Mouse (Mus musculus): Measurements from ENCODE around the gene Wrap53. TPM values are rescaled to one million over a fixed set of nuclear protein-coding genes. Genes with fewer than 3 reads are reported as not detected.

Gene Wrap53
- polyA plus RNA-seq, 1 experiment: 15.0 TPM

GRCm38 (mm10) chr11:69580572-69581146, 604 bp upstream of the Wrap53 start:
- WGBS: under 1% methylated on average over 25 of the region's 25 CpGs
- TF ChIP-seq POLR2A (IDR thresholded peaks at IDR 0.05; ENCODE audit: borderline replicate concordance, extremely low read depth, low read depth, low read length) (no peak), CTCF (IDR thresholded peaks at IDR 0.05; ENCODE audit: insufficient read depth, low read length) (no peak)
- peaks cover 10% of the 10 kb centered on the region for H3K4me1 ChIP-seq (ENCODE audit: control insufficient read depth, insufficient read depth, low read length)
- no peak for DNase-seq
- peak overlapping the region; percentile 91 for H3K4me3 ChIP-seq (replicated peaks; ENCODE audit: extremely low read depth, low read depth, low read length)

GRCm38 (mm10) chr11:69579128-69580017, 682 bp downstream of the Wrap53 start:
- TF ChIP-seq CTCF (IDR thresholded peaks at IDR 0.05; ENCODE audit: insufficient read depth, low read length) (peak; percentile 94), POLR2A (IDR thresholded peaks at IDR 0.05; ENCODE audit: borderline replicate concordance, extremely low read depth, low read depth, low read length) (peak; percentile 44; the same call in 1 of the 2 replicates)
- Histone ChIP-seq H3K4me3 (replicated peaks; ENCODE audit: extremely low read depth, low read depth, low read length) (peak overlapping the region; percentile 91), H3K4me1 (ENCODE audit: control insufficient read depth, insufficient read depth, low read length) (peaks cover 10% of the 10 kb centered on the region)
- under 1% methylated on average over 39 of the region's 39 CpGs for WGBS
- peak; percentile 96 for DNase-seq

- Histone ChIP-seq H3K4me3 (replicated peaks; ENCODE audit: extremely low read depth, low read depth, low read length) (peak overlapping the region; percentile 80), H3K4me1 (ENCODE audit: control insufficient read depth, insufficient read depth, low read length) (peaks cover 10% of the 10 kb centered on the region)
- 15% methylated on average over 15 of the region's 15 CpGs for WGBS
- peak; percentile 24 for DNase-seq
- TF ChIP-seq CTCF (IDR thresholded peaks at IDR 0.05; ENCODE audit: insufficient read depth, low read length) (no peak), POLR2A (IDR thresholded peaks at IDR 0.05; ENCODE audit: borderline replicate concordance, extremely low read depth, low read depth, low read length) (no peak)
These were observed 1.8 kb downstream of the Wrap53 start for GRCm38 (mm10) chr11:69578301-69578700.

- Histone ChIP-seq H3K4me1 (ENCODE audit: control insufficient read depth, insufficient read depth, low read length) (peaks cover 10% of the 10 kb centered on the region), H3K4me3 (replicated peaks; ENCODE audit: extremely low read depth, low read depth, low read length) (no peak overlapping the region)
- DNase-seq: no peak
- 73% methylated on average over 5 of the region's 5 CpGs for WGBS
- no peak for TF ChIP-seq POLR2A (IDR thresholded peaks at IDR 0.05; ENCODE audit: borderline replicate concordance, extremely low read depth, low read depth, low read length)
- TF ChIP-seq CTCF (IDR thresholded peaks at IDR 0.05; ENCODE audit: insufficient read depth, low read length): no peak
These were observed 3.7 kb downstream of the Wrap53 start for GRCm38 (mm10) chr11:69576307-69576706.

- H3K4me3 ChIP-seq (replicated peaks; ENCODE audit: extremely low read depth, low read depth, low read length): no peak overlapping the region
- 59% methylated on average over 3 of the region's 3 CpGs for WGBS
- no peak for DNase-seq
- peaks cover 10% of the 10 kb centered on the region for H3K4me1 ChIP-seq (ENCODE audit: control insufficient read depth, insufficient read depth, low read length)
- peak; percentile 28; the same call in 1 of the 2 replicates for TF ChIP-seq CTCF (IDR thresholded peaks at IDR 0.05; ENCODE audit: insufficient read depth, low read length)
- no peak for TF ChIP-seq POLR2A (IDR thresholded peaks at IDR 0.05; ENCODE audit: borderline replicate concordance, extremely low read depth, low read depth, low read length)
These were observed 4.8 kb downstream of the Wrap53 start for GRCm38 (mm10) chr11:69575220-69575619.

GRCm38 (mm10) chr11:69565131-69565530, 14.9 kb downstream of the Wrap53 start:
- Histone ChIP-seq H3K4me1 (ENCODE audit: control insufficient read depth, insufficient read depth, low read length) (no peaks in the 10 kb centered on the region), H3K4me3 (replicated peaks; ENCODE audit: extremely low read depth, low read depth, low read length) (no peak overlapping the region)
- TF ChIP-seq POLR2A (IDR thresholded peaks at IDR 0.05; ENCODE audit: borderline replicate concordance, extremely low read depth, low read depth, low read length): no peak
- no peak for TF ChIP-seq CTCF (IDR thresholded peaks at IDR 0.05; ENCODE audit: insufficient read depth, low read length)
- 63% methylated on average over 8 of the region's 8 CpGs for whole genome bisulfite sequencing
- DNase-seq: no peak

GRCm38 (mm10) chr11:69564391-69564790, 15.7 kb downstream of the Wrap53 start:
- Histone ChIP-seq H3K4me1 (ENCODE audit: control insufficient read depth, insufficient read depth, low read length) (no peaks in the 10 kb centered on the region), H3K4me3 (replicated peaks; ENCODE audit: extremely low read depth, low read depth, low read length) (no peak overlapping the region)
- WGBS: 50% methylated on average over 3 of the region's 3 CpGs
- DNase-seq: no peak
- TF ChIP-seq CTCF (IDR thresholded peaks at IDR 0.05; ENCODE audit: insufficient read depth, low read length) (no peak), POLR2A (IDR thresholded peaks at IDR 0.05; ENCODE audit: borderline replicate concordance, extremely low read depth, low read depth, low read length) (no peak)

GRCm38 (mm10) chr11:69563373-69563772, 16.7 kb downstream of the Wrap53 start:
- TF ChIP-seq CTCF (IDR thresholded peaks at IDR 0.05; ENCODE audit: insufficient read depth, low read length) (no peak), POLR2A (IDR thresholded peaks at IDR 0.05; ENCODE audit: borderline replicate concordance, extremely low read depth, low read depth, low read length) (no peak)
- no peak overlapping the region for H3K4me3 ChIP-seq (replicated peaks; ENCODE audit: extremely low read depth, low read depth, low read length)
- WGBS: 86% methylated on average over 13 of the region's 13 CpGs
- no peaks in the 10 kb centered on the region for H3K4me1 ChIP-seq (ENCODE audit: control insufficient read depth, insufficient read depth, low read length)
- no peak for DNase-seq

GRCm38 (mm10) chr11:69560896-69561854, 18.9 kb downstream of the Wrap53 start:
- TF ChIP-seq POLR2A (IDR thresholded peaks at IDR 0.05; ENCODE audit: borderline replicate concordance, extremely low read depth, low read depth, low read length): no peak
- TF ChIP-seq CTCF (IDR thresholded peaks at IDR 0.05; ENCODE audit: insufficient read depth, low read length): no peak
- WGBS: 71% methylated on average over 16 of the region's 16 CpGs
- no peak for DNase-seq
- Histone ChIP-seq H3K4me1 (ENCODE audit: control insufficient read depth, insufficient read depth, low read length) (no peaks in the 10 kb centered on the region), H3K4me3 (replicated peaks; ENCODE audit: extremely low read depth, low read depth, low read length) (no peak overlapping the region)

Measured in lung, adult 2 months (tissue).